Mouse (Mus musculus): ENCODE results near the gene Slc6a13.

DNA sequence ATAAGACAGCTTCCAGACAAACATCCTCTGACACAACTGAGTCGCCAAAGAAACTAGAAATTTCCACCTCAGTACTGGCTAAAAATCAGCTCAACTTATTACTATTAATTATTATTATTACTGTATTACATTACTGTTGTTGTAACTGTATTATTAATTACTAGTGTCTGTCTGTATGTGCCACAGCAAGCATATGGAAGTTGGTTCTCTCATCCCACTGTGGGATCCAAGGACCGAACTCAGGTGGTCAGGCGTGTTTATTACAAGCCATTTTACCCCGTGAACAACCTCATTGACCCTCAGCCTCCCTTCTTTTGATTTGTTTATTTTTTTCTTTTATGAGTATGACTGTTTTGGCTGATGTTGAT is 28.3 kb upstream of the Slc6a13 start:
- no peak for TF ChIP-seq CTCF (IDR thresholded peaks at IDR 0.05; ENCODE audit: low read depth)
- no peak for TF ChIP-seq EP300 (optimal IDR thresholded peaks at IDR 0.05)
